Mouse (Mus musculus): ENCODE measurements around the gene Etnk2. TPM values are rescaled to one million over a fixed set of nuclear protein-coding genes. Genes with fewer than 3 reads are reported as not detected.
A peak's percentile ranks its signal among the peaks of the same experiment; 100 is the strongest.

The Etnk2 gene
- polyA plus RNA-seq, 1 experiment from 2014 or later: 3.7 TPM

- Histone ChIP-seq H3K27ac (ENCODE audit: low read depth) (no peak overlapping the region; the same call in 1 of the 2 replicates), H3K4me1 (replicated peaks; ENCODE audit: control insufficient read depth, insufficient read depth, low read length) (peaks cover 51% of the 10 kb centered on the region), H3K4me2 (ENCODE audit: low read length) (no peak overlapping the region), H3K36me3 (ENCODE audit: control insufficient read depth, insufficient read depth, low read length) (no peaks in the 10 kb centered on the region), H3K4me3 (ENCODE audit: low read depth, low read length) (no peak overlapping the region), H3K9me3 (ENCODE audit: control insufficient read depth, low read length) (no peaks in the 10 kb centered on the region), H3K27me3 (replicated peaks; ENCODE audit: control insufficient read depth, insufficient read depth, low read length) (no peaks in the 10 kb centered on the region), H3K9ac (ENCODE audit: low read length) (no peak overlapping the region)
- DNase-seq (ENCODE audit: low spot score) (no peak), ATAC-seq (replicated peaks; ENCODE audit: low FRiP score, low TSS enrichment, low read depth) (no peak)
- 68% methylated on average over 3 of the region's 3 CpGs for WGBS
These were observed 55.9 kb downstream of the Etnk2 start for GRCm38 (mm10) chr1:133419178-133419834.

DNA sequence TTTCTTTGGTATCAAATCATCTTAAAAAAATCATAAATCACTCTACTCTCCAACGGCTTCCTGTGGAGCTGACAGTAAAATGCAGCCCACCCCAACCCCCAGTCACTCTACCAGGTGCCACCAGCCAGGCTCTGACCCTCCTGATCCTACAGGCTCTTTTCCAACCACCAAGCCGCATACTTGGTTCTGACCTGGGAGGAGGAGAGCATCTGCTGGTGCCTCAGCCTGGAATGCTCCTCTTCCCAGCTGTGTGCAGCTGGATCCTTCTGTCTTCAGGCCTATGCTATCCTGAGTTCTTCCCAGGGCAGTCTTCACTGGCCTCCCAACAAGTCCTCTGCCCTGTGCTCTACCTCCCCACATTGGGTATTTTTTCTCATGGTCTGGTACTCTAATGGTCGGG is 57.1 kb downstream of the Etnk2 start:
- Histone ChIP-seq H3K4me1 (replicated peaks; ENCODE audit: control insufficient read depth, insufficient read depth, low read length) (peaks cover 41% of the 10 kb centered on the region), H3K27me3 (replicated peaks; ENCODE audit: control insufficient read depth, insufficient read depth, low read length) (no peaks in the 10 kb centered on the region), H3K36me3 (ENCODE audit: control insufficient read depth, insufficient read depth, low read length) (no peaks in the 10 kb centered on the region), H3K9me3 (ENCODE audit: control insufficient read depth, low read length) (no peaks in the 10 kb centered on the region), H3K4me2 (ENCODE audit: low read length) (peak overlapping the region; percentile 89), H3K9ac (ENCODE audit: low read length) (no peak overlapping the region), H3K4me3 (ENCODE audit: low read depth, low read length) (no peak overlapping the region), H3K27ac (ENCODE audit: low read depth) (peak overlapping the region; percentile 57)
- 33% methylated on average over 3 of the region's 3 CpGs for whole genome bisulfite sequencing
- ATAC-seq (replicated peaks; ENCODE audit: low FRiP score, low TSS enrichment, low read depth): no peak
- DNase-seq (ENCODE audit: low spot score): peak; percentile 67

DNA sequence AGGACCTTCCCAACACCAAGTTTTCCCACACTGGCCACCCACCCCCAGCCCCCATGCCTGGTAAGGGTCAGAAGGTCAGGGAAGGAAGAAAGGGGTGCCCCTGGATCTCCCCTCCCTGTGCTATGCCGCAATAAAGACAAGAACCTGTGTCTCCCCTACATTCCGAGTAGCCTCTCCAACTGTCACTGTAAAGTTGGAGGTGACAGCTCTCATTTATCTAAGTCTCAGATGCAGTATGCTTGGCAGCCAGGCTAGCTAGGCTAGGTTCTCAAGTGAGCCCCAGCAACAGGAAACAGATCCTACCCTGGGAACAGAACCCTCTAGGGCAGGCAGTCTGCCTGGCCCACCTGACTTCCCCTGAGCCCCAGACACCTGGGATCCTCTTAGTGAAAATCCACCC is 57.7 kb downstream of the Etnk2 start:
- Histone ChIP-seq H3K9me3 (ENCODE audit: control insufficient read depth, low read length) (no peaks in the 10 kb centered on the region), H3K4me1 (replicated peaks; ENCODE audit: control insufficient read depth, insufficient read depth, low read length) (peaks cover 38% of the 10 kb centered on the region), H3K36me3 (ENCODE audit: control insufficient read depth, insufficient read depth, low read length) (no peaks in the 10 kb centered on the region), H3K27me3 (replicated peaks; ENCODE audit: control insufficient read depth, insufficient read depth, low read length) (no peaks in the 10 kb centered on the region), H3K4me3 (ENCODE audit: low read depth, low read length) (no peak overlapping the region), H3K4me2 (ENCODE audit: low read length) (peak overlapping the region; percentile 89), H3K27ac (ENCODE audit: low read depth) (peak overlapping the region; percentile 57), H3K9ac (ENCODE audit: low read length) (0 out of 2 replicates have a peak overlapping the region, but pooled peaks have one; percentile 10)
- WGBS: 20% methylated on average over 2 of the region's 2 CpGs
- ATAC-seq (replicated peaks; ENCODE audit: low FRiP score, low TSS enrichment, low read depth): no peak
- peak; percentile 48 for DNase-seq (ENCODE audit: low spot score)

- 36% methylated on average over 16 of the region's 16 CpGs for WGBS
- peaks cover 35% of the 10 kb centered on the region for H3K4me1 ChIP-seq (replicated peaks; ENCODE audit: control insufficient read depth, insufficient read depth, low read length)
- ATAC-seq (replicated peaks; ENCODE audit: low FRiP score, low TSS enrichment, low read depth): no peak
These were observed 58.7 kb downstream of the Etnk2 start for GRCm38 (mm10) chr1:133421975-133422570.

GRCm38 (mm10) chr1:133422615-133423161 is 59.3 kb downstream of the Etnk2 start:
- under 1% methylated on average over 29 of the region's 29 CpGs for WGBS
- ATAC-seq (replicated peaks; ENCODE audit: low FRiP score, low TSS enrichment, low read depth): 0 out of 2 replicates have a peak, but pooled peaks have one; percentile 1
- H3K4me1 ChIP-seq (replicated peaks; ENCODE audit: control insufficient read depth, insufficient read depth, low read length): peaks cover 32% of the 10 kb centered on the region
- no peaks in the 10 kb centered on the region for H3K9me3 ChIP-seq (ENCODE audit: control insufficient read depth, low read length)
- peak overlapping the region; percentile 83 for H3K9ac ChIP-seq (ENCODE audit: low read length)
- H3K36me3 ChIP-seq (ENCODE audit: control insufficient read depth, insufficient read depth, low read length): no peaks in the 10 kb centered on the region
- H3K4me3 ChIP-seq (ENCODE audit: low read depth, low read length): peak overlapping the region; percentile 67
- DNase-seq (ENCODE audit: low spot score): peak; percentile 74
- H3K4me2 ChIP-seq (ENCODE audit: low read length): peak overlapping the region; percentile 89
- peak overlapping the region; percentile 92 for H3K27ac ChIP-seq (ENCODE audit: low read depth)
- H3K27me3 ChIP-seq (replicated peaks; ENCODE audit: control insufficient read depth, insufficient read depth, low read length): no peaks in the 10 kb centered on the region

More at GRCm38 (mm10) chr1:133421975-133422570, 58.7 kb downstream of the Etnk2 start:
- Histone ChIP-seq H3K4me3 (ENCODE audit: low read depth, low read length) (peak overlapping the region; percentile 67), H3K36me3 (ENCODE audit: control insufficient read depth, insufficient read depth, low read length) (no peaks in the 10 kb centered on the region), H3K4me2 (ENCODE audit: low read length) (peak overlapping the region; percentile 89), H3K27ac (ENCODE audit: low read depth) (peak overlapping the region; percentile 92), H3K27me3 (replicated peaks; ENCODE audit: control insufficient read depth, insufficient read depth, low read length) (no peaks in the 10 kb centered on the region), H3K9me3 (ENCODE audit: control insufficient read depth, low read length) (no peaks in the 10 kb centered on the region), H3K9ac (ENCODE audit: low read length) (peak overlapping the region; percentile 83)
- peak; percentile 59 for DNase-seq (ENCODE audit: low spot score)

DNA sequence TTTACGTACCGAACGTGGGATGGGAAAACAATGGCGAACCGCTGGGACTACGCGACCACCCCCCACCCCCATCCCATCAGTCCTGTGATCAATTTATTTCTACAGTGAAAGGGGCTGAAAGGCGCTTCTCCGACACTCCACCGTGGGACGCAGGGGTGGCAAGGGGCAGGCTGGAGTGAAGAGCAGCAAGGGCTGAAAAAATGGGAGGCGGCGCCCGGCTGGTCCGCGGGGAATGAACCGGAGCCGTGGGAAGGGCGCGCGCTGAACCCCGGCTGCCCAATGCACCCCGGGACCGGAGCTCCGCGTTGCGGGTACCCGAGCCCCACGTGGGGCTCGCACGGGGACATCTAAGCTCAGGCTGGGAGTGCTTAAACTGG is 59.8 kb downstream of the Etnk2 start:
- H3K27me3 ChIP-seq (replicated peaks; ENCODE audit: control insufficient read depth, insufficient read depth, low read length): no peaks in the 10 kb centered on the region
- peak overlapping the region; percentile 89 for H3K4me2 ChIP-seq (ENCODE audit: low read length)
- DNase-seq (ENCODE audit: low spot score) (peak; percentile 74), ATAC-seq (replicated peaks; ENCODE audit: low FRiP score, low TSS enrichment, low read depth) (0 out of 2 replicates have a peak, but pooled peaks have one; percentile 3)
- peaks cover 30% of the 10 kb centered on the region for H3K4me1 ChIP-seq (replicated peaks; ENCODE audit: control insufficient read depth, insufficient read depth, low read length)
- under 1% methylated on average over 31 of the region's 31 CpGs for WGBS
- peak overlapping the region; percentile 67 for H3K4me3 ChIP-seq (ENCODE audit: low read depth, low read length)
- peak overlapping the region; percentile 83 for H3K9ac ChIP-seq (ENCODE audit: low read length)
- no peaks in the 10 kb centered on the region for H3K36me3 ChIP-seq (ENCODE audit: control insufficient read depth, insufficient read depth, low read length)
- no peaks in the 10 kb centered on the region for H3K9me3 ChIP-seq (ENCODE audit: control insufficient read depth, low read length)
- peak overlapping the region; percentile 92 for H3K27ac ChIP-seq (ENCODE audit: low read depth)

DNA sequence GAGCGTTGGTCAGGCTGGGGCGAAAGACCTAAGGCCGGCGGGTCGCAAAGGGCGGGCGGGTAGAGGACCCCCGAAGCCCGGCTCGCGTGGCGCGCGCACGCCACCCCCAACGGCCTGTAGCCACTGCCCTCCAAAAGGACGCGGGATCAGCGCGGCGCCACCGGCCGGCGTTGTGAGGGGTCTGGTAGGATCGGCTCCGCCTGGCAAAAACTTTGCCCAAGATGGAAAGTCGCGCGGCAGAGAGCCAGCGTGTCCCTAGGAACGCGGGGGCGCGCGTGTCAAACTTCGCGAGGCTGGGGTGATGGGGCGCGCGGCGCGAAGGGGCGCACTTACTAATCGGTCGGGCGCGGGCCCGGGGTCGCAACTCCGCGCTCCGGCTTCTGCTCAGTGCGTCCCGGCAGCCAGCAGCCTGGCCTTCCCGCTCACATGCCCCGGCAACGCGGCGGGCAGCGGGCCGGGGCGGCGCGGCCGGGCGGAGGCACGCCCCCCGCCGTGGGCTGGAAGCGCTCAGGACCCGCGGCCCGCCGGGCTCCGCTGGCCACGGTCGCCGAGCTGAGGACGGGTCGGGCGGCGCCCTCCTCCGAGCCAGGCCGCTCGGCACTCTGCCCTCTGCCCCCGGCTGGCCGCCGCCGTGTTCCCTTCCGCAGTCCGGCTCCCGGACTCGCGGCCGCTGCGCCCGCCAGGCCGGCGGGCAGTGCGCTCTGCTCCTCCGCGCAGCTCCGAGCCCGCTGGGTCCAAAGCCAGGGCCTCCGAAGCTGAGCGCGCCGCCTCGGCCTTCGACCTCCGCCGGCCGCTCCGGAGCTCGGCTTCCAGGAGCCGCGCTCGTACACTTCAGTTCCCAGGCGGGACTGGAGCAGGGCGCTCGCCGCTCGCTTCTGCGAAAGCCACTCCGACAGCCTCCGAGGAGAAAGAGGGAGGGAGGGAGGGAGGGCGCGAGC is 60.4 kb downstream of the Etnk2 start, which contains the start of gene Sox13:
TSS of gene Sox13 (minus strand) at position 835 of the 938 bp plus-strand sequence.
- Histone ChIP-seq H3K27ac (ENCODE audit: low read depth) (peak within 1 kb of the TSS; percentile 92), H3K9me3 (ENCODE audit: control insufficient read depth, low read length) (no peaks in the 10 kb centered on the region), H3K27me3 (replicated peaks; ENCODE audit: control insufficient read depth, insufficient read depth, low read length) (no peaks in the 10 kb centered on the region), H3K4me3 (ENCODE audit: low read depth, low read length) (peak within 1 kb of the TSS; percentile 67), H3K9ac (ENCODE audit: low read length) (peak within 1 kb of the TSS; percentile 83), H3K36me3 (ENCODE audit: control insufficient read depth, insufficient read depth, low read length) (no peaks in the 10 kb centered on the region), H3K4me1 (replicated peaks; ENCODE audit: control insufficient read depth, insufficient read depth, low read length) (peaks cover 23% of the 10 kb centered on the region), H3K4me2 (ENCODE audit: low read length) (peak within 1 kb of the TSS; percentile 89)
- peak; percentile 84 for DNase-seq (ENCODE audit: low spot score)
- ATAC-seq (replicated peaks; ENCODE audit: low FRiP score, low TSS enrichment, low read depth): peak; percentile 77
- WGBS: under 1% methylated on average over 122 of the region's 128 CpGs

DNA sequence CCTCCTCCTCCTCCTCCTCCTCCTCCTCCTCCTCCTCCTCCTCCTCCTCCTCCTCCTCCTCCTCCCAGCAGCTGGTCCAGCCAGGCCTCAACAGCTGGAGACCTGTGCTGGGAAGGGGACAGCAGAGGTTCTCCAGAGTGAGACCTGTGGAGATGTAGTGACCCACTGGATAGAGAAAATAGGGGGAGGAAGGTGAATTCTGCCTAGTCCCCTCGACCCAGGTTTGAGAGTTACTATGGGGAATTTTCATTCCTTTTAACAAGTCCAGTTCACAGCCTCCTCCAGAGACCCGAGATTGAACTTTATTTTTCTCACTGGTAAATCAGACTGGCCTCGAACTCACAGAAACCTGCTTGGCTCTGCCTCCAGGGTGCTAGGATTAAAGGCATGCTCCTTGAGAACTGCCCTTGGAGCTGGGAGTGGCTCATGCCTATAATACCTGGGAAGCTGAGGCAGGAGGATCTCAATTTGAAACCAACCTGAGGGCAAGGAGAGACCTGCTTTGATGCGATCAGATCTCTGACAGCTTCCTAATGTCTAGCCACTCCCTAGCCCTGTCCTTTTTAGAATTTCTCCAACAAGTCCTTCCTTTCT is 61.3 kb downstream of the Etnk2 start:
- no peak overlapping the region for H3K4me3 ChIP-seq (ENCODE audit: low read depth, low read length)
- ATAC-seq (replicated peaks; ENCODE audit: low FRiP score, low TSS enrichment, low read depth) (peak; percentile 16; the same call in 1 of the 2 replicates), DNase-seq (ENCODE audit: low spot score) (peak; percentile 55)
- peaks cover 4% of the 10 kb centered on the region for H3K9me3 ChIP-seq (ENCODE audit: control insufficient read depth, low read length)
- WGBS: 57% methylated on average over 4 of the region's 4 CpGs
- H3K4me1 ChIP-seq (replicated peaks; ENCODE audit: control insufficient read depth, insufficient read depth, low read length): peaks cover 15% of the 10 kb centered on the region
- no peaks in the 10 kb centered on the region for H3K36me3 ChIP-seq (ENCODE audit: control insufficient read depth, insufficient read depth, low read length)
- H3K27me3 ChIP-seq (replicated peaks; ENCODE audit: control insufficient read depth, insufficient read depth, low read length): no peaks in the 10 kb centered on the region
- H3K9ac ChIP-seq (ENCODE audit: low read length): no peak overlapping the region
- H3K27ac ChIP-seq (ENCODE audit: low read depth): no peak overlapping the region
- H3K4me2 ChIP-seq (ENCODE audit: low read length): no peak overlapping the region

Data from intestine, embryonic 14.5 days (tissue).